Mouse (Mus musculus): ENCODE results near the gene Hba-a2. TPM values are rescaled to one million over a fixed set of nuclear protein-coding genes. Genes with fewer than 3 reads are reported as not detected.

The Hba-a2 gene
- polyA plus RNA-seq (2012; rRNA removed), result 555 and 957 TPM in 2 replicates

GRCm38 (mm10) chr11:32296203-32296602, at the start of gene Hba-a2:
TSS of gene Hba-a2 (plus strand) at chr11:32296489.

GRCm38 (mm10) chr11:32267188-32267884, 29.0 kb upstream of the Hba-a2 start, which contains the start of gene Nprl3:
TSS of gene Nprl3 (minus strand) at chr11:32267707.

GRCm38 (mm10) chr11:32276347-32276746, 19.9 kb upstream of the Hba-a2 start, which contains the start of gene Hba-x:
TSS of gene Hba-x (plus strand) at chr11:32276400.

GRCm38 (mm10) chr11:32283091-32283777, 13.1 kb upstream of the Hba-a2 start, which contains the start of gene Hba-a1:
TSS of gene Hba-a1 (plus strand) at chr11:32283511.

GRCm38 (mm10) chr11:32286695-32287492, 9.4 kb upstream of the Hba-a2 start, which contains the start of gene Hbq1b:
TSS of gene Hbq1b (plus strand) at chr11:32286965.

GRCm38 (mm10) chr11:32299865-32300264, 3.6 kb downstream of the Hba-a2 start, which contains the start of gene Hbq1a:
TSS of gene Hbq1a (plus strand) at chr11:32300069.

Other genes starting within 250 kb of the Hba-a2 start
- 0.52 and 0.70 TPM in 2 replicates for gene Il9r, start 96.2 kb upstream of the Hba-a2 start, polyA plus RNA-seq (2012; rRNA removed)
- 26.2 and 31.0 TPM in 2 replicates for gene Snrnp25, start 91.1 kb upstream of the Hba-a2 start, polyA plus RNA-seq (2012; rRNA removed)
- 234 and 290 TPM in 2 replicates for gene Rhbdf1, start 74.2 kb upstream of the Hba-a2 start, polyA plus RNA-seq (2012; rRNA removed)
- 16.3 and 20.6 TPM in 2 replicates for gene Mpg, start 70.0 kb upstream of the Hba-a2 start, polyA plus RNA-seq (2012; rRNA removed)
- gene Nprl3, start 28.8 kb upstream of the Hba-a2 start, polyA plus RNA-seq (2012; rRNA removed), result 164 and 171 TPM in 2 replicates
- not detected in 2 replicates for gene Hba-x, start 20.1 kb upstream of the Hba-a2 start, polyA plus RNA-seq (2012; rRNA removed)
- 306 and 812 TPM in 2 replicates for gene Hba-a1, start 13.0 kb upstream of the Hba-a2 start, polyA plus RNA-seq (2012; rRNA removed)
- gene Hbq1b, start 9.5 kb upstream of the Hba-a2 start, polyA plus RNA-seq (2012; rRNA removed), result 0.32 and 0.44 TPM in 2 replicates
- not detected in 2 replicates for gene Hbq1a, start 3.6 kb downstream of the Hba-a2 start, polyA plus RNA-seq (2012; rRNA removed)
- gene Sh3pxd2b, start 51.3 kb downstream of the Hba-a2 start, polyA plus RNA-seq (2012; rRNA removed), result 21.3 and 24.1 TPM in 2 replicates
- 18.7 and 20.1 TPM in 2 replicates for gene Ubtd2, start 158.9 kb downstream of the Hba-a2 start, polyA plus RNA-seq (2012; rRNA removed)
- 0.27 TPM in 1 of 2 replicates, not detected in the other for gene Efcab9, start 235.6 kb downstream of the Hba-a2 start, polyA plus RNA-seq (2012; rRNA removed)
- 11.3 and 14.1 TPM in 2 replicates for gene Stk10, start 236.8 kb downstream of the Hba-a2 start, polyA plus RNA-seq (2012; rRNA removed)